Mouse (Mus musculus): ENCODE results near the gene Tas2r113. TPM values are rescaled to one million over a fixed set of nuclear protein-coding genes. Genes with fewer than 3 reads are reported as not detected.

The Tas2r113 gene
- polyA plus RNA-seq (2015; fragmentation: Illumina TruSeq; extraction: RNeasy Lipid Tissue Mini Kit (QIAGEN cat#74804); ENCODE audit: insufficient read depth, low read depth, low replicate concordance), result not detected

DNA sequence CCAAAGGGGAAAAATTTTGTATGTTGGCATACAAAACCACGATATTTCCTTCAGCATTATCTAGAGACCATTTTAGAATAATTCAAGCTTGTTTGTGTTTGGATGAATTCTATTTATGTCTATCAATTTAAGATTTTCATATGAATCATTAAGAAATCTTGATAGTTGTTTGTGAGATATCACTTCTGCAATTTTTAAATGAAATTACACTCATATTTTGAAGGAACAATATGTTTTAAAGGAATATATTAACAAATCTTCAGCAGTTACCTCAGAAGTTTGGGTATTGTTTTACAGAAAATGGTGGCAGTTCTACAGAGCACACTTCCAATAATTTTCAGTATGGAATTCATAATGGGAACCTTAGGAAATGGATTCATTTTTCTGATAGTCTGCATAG lies at the start of gene Tas2r113:
Gene Tas2r113, plus strand, starts transcription at position 301 of the 400 bp plus-strand sequence.

DNA sequence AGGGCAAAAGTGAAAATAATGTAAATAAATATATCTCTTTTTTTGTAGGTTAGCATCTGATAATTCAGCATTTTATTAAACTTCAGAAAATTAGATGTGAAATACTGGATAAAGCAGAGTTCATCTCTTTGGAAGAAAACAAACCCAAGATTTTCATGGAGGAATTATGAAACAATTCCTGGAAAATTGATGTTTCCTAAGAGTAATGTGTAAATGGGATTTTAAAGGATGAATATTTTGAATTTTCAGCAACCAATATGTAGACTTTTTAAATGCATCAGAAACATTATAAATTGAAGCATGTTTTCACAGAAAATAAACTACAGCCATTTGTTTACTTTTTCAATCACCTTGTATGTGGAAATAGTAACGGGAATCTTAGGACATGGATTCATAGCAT lies 46.0 kb upstream of the Tas2r113 start, which contains the start of gene Tas2r123:
Gene Tas2r123, plus strand, starts transcription at position 301 of the 400 bp plus-strand sequence.

DNA sequence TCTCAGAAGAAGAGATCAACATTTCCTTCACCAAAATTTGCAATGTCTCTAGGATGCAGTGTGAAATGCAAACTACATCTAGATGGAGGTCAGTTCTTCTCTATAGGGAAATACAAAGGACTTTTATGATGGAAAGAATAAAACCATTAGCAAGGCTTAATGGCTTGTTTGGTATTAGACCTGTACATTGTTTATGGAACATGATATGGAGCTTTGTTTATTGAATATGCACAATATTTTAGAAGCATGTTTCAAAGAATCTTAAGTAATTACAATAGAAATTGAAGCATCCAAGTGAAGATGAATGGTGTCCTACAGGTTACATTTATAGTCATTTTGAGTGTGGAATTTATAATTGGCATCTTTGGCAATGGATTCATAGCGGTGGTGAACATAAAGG lies 37.7 kb upstream of the Tas2r113 start, which contains the start of gene Tas2r116:
Gene Tas2r116, plus strand, starts transcription at position 301 of the 400 bp plus-strand sequence.

DNA sequence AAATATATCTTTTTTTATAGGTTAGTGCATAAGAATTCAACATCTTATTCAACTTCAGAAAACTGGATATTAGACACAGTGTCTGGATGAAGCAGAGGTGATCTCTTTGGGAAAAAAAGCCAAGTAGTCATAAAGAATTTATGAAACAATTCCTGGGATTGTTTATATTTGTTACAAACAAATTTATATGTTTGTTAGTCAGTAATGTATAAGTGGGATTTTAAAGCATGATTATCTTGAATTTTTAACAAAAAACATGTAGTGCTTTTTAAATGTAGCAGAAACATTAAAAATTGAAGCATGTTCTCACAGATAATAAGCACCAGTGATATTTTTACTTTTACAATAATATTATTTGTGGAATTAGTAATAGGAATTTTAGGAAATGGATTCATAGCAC lies 25.1 kb upstream of the Tas2r113 start, which contains the start of gene Tas2r110:
Gene Tas2r110, plus strand, starts transcription at position 301 of the 400 bp plus-strand sequence.

DNA sequence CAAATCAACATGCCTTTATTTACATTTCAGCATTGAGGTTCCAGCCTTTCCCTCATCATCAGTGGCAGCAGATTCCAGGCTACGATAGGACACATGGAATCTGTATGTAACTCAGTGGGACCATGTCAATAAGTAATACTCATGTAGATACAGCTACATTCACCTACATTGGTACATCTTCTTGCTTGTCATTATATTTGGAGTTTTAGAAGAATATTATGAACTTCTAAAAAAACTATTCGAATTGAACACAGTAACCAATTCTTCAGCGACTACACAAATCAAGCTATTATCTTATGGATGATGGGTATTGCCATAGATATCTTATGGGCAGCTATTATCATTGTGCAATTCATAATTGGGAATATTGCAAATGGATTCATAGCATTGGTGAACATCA lies 16.5 kb downstream of the Tas2r113 start, which contains the start of gene Tas2r125:
Gene Tas2r125, plus strand, starts transcription at position 301 of the 400 bp plus-strand sequence.

Other genes with a start within 250 kb of the Tas2r113 start
- gene A630073D07Rik, start 241.5 kb upstream of the Tas2r113 start, polyA plus RNA-seq (2015; fragmentation: Illumina TruSeq; extraction: RNeasy Lipid Tissue Mini Kit (QIAGEN cat#74804); ENCODE audit: insufficient read depth, low read depth, low replicate concordance), result not detected
- not detected for gene Tas2r120, start 236.1 kb upstream of the Tas2r113 start, polyA plus RNA-seq (2015; fragmentation: Illumina TruSeq; extraction: RNeasy Lipid Tissue Mini Kit (QIAGEN cat#74804); ENCODE audit: insufficient read depth, low read depth, low replicate concordance)
- not detected for gene Tas2r121, start 192.0 kb upstream of the Tas2r113 start, polyA plus RNA-seq (2015; fragmentation: Illumina TruSeq; extraction: RNeasy Lipid Tissue Mini Kit (QIAGEN cat#74804); ENCODE audit: insufficient read depth, low read depth, low replicate concordance)
- gene Tas2r122, start 181.1 kb upstream of the Tas2r113 start, polyA plus RNA-seq (2015; fragmentation: Illumina TruSeq; extraction: RNeasy Lipid Tissue Mini Kit (QIAGEN cat#74804); ENCODE audit: insufficient read depth, low read depth, low replicate concordance), result not detected
- gene Tas2r115, start 155.0 kb upstream of the Tas2r113 start, polyA plus RNA-seq (2015; fragmentation: Illumina TruSeq; extraction: RNeasy Lipid Tissue Mini Kit (QIAGEN cat#74804); ENCODE audit: insufficient read depth, low read depth, low replicate concordance), result not detected
- not detected for gene Tas2r124, start 138.3 kb upstream of the Tas2r113 start, polyA plus RNA-seq (2015; fragmentation: Illumina TruSeq; extraction: RNeasy Lipid Tissue Mini Kit (QIAGEN cat#74804); ENCODE audit: insufficient read depth, low read depth, low replicate concordance)
- not detected for gene Tas2r102, start 130.9 kb upstream of the Tas2r113 start, polyA plus RNA-seq (2015; fragmentation: Illumina TruSeq; extraction: RNeasy Lipid Tissue Mini Kit (QIAGEN cat#74804); ENCODE audit: insufficient read depth, low read depth, low replicate concordance)
- gene Tas2r136, start 114.8 kb upstream of the Tas2r113 start, polyA plus RNA-seq (2015; fragmentation: Illumina TruSeq; extraction: RNeasy Lipid Tissue Mini Kit (QIAGEN cat#74804); ENCODE audit: insufficient read depth, low read depth, low replicate concordance), result not detected
- not detected for gene Tas2r117, start 90.2 kb upstream of the Tas2r113 start, polyA plus RNA-seq (2015; fragmentation: Illumina TruSeq; extraction: RNeasy Lipid Tissue Mini Kit (QIAGEN cat#74804); ENCODE audit: insufficient read depth, low read depth, low replicate concordance)
- gene Tas2r123, start 45.9 kb upstream of the Tas2r113 start, polyA plus RNA-seq (2015; fragmentation: Illumina TruSeq; extraction: RNeasy Lipid Tissue Mini Kit (QIAGEN cat#74804); ENCODE audit: insufficient read depth, low read depth, low replicate concordance), result not detected
- not detected for gene Tas2r116, start 37.6 kb upstream of the Tas2r113 start, polyA plus RNA-seq (2015; fragmentation: Illumina TruSeq; extraction: RNeasy Lipid Tissue Mini Kit (QIAGEN cat#74804); ENCODE audit: insufficient read depth, low read depth, low replicate concordance)
- not detected for gene Tas2r110, start 25.0 kb upstream of the Tas2r113 start, polyA plus RNA-seq (2015; fragmentation: Illumina TruSeq; extraction: RNeasy Lipid Tissue Mini Kit (QIAGEN cat#74804); ENCODE audit: insufficient read depth, low read depth, low replicate concordance)
- gene Tas2r125, start 16.6 kb downstream of the Tas2r113 start, polyA plus RNA-seq (2015; fragmentation: Illumina TruSeq; extraction: RNeasy Lipid Tissue Mini Kit (QIAGEN cat#74804); ENCODE audit: insufficient read depth, low read depth, low replicate concordance), result not detected
- gene Tas2r129, start 58.1 kb downstream of the Tas2r113 start, polyA plus RNA-seq (2015; fragmentation: Illumina TruSeq; extraction: RNeasy Lipid Tissue Mini Kit (QIAGEN cat#74804); ENCODE audit: insufficient read depth, low read depth, low replicate concordance), result not detected
- not detected for gene Tas2r131, start 64.9 kb downstream of the Tas2r113 start, polyA plus RNA-seq (2015; fragmentation: Illumina TruSeq; extraction: RNeasy Lipid Tissue Mini Kit (QIAGEN cat#74804); ENCODE audit: insufficient read depth, low read depth, low replicate concordance)
- not detected for gene Tas2r109, start 88.0 kb downstream of the Tas2r113 start, polyA plus RNA-seq (2015; fragmentation: Illumina TruSeq; extraction: RNeasy Lipid Tissue Mini Kit (QIAGEN cat#74804); ENCODE audit: insufficient read depth, low read depth, low replicate concordance)
- not detected for gene Tas2r103, start 144.1 kb downstream of the Tas2r113 start, polyA plus RNA-seq (2015; fragmentation: Illumina TruSeq; extraction: RNeasy Lipid Tissue Mini Kit (QIAGEN cat#74804); ENCODE audit: insufficient read depth, low read depth, low replicate concordance)
- not detected for gene Tas2r140, start 162.8 kb downstream of the Tas2r113 start, polyA plus RNA-seq (2015; fragmentation: Illumina TruSeq; extraction: RNeasy Lipid Tissue Mini Kit (QIAGEN cat#74804); ENCODE audit: insufficient read depth, low read depth, low replicate concordance)
- 18.2 TPM for gene Smim10l1, start 211.9 kb downstream of the Tas2r113 start, polyA plus RNA-seq (2015; fragmentation: Illumina TruSeq; extraction: RNeasy Lipid Tissue Mini Kit (QIAGEN cat#74804); ENCODE audit: insufficient read depth, low read depth, low replicate concordance)